Mouse (Mus musculus): ENCODE data around the gene Entpd3. TPM values are rescaled to one million over a fixed set of nuclear protein-coding genes. Genes with fewer than 3 reads are reported as not detected.

The Entpd3 gene
- total RNA-seq, 2 experiments from 2014 or later: 0.04 to 0.11 TPM

GRCm38 (mm10) chr9:120577706-120578405 is 38.2 kb downstream of the Entpd3 start:
- ATAC-seq (ENCODE audit: poor library complexity, severe bottlenecking): no peak

DNA sequence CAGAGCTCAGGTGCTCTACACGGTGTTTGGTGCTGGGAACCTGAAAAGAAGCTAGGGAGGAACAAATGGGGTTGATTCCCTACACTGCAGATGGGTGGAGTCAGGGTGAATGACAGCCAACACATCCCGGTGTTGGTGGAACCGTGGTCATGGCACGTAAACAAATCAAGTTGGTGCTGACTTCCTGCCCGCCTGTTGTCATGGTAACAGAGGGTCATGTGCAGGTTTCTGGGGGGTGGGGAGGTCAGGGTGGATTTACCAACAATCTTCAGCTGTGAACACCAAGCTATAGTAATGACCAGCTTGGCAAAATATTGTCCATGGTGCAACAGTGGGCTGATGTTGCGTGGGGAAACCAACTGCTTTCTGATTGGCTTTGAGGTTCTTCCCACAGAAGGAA is 39.1 kb downstream of the Entpd3 start:
- ATAC-seq (ENCODE audit: poor library complexity, severe bottlenecking): no peak

DNA sequence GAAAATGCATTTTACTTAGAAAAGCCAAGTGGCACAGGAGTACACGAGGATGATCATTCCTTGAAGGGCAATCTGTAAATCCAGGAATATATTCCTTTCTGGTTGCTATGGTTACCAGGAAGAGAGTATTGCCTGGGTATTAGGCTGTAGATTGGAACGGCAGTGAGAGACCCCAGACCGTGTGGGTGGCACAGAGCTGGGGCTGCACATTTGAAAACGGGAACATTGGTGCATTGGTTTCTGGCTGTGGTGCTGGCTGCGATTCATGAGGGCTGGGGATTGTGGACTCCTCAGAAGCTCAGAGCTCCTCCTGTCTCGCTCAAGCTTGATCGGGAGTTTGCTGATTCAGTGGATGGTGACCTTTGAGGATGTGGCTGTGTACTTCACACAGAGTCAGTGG is 40.2 kb downstream of the Entpd3 start:
- no peak for ATAC-seq (ENCODE audit: poor library complexity, severe bottlenecking)

DNA sequence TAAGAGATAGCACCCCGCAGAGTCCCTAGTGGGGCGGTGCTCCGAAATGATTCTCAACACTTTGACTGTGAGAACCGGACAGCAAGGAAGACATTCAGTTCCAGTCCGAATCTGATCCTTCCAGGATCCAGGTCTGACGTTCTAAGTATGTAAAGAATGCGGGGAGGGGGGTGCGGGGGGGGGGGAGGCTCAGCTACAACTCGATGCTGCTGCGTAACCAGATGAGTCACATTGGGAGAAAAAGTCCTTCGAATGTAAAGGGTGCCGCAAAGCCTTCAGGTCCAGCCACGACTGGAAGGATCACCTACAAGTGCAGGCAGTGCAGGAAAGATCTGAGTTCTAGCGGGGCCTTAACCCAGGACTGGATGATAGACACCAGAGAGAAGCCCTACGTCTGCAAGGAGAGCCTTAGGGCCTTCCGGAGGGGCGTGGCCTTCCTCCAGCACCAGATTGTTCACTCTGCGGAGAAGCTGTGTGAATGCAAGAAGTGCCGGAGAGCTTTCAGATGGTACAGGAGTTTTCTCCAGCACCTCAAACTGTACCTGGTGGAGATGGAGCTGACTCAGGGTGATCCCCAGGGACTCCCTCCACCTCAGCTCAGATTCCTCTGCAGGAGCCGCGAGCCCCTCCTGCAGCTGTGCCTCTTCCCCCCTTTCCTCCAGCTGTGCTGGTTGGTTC is 42.5 kb downstream of the Entpd3 start:
- ATAC-seq (ENCODE audit: poor library complexity, severe bottlenecking): peak; percentile 47

DNA sequence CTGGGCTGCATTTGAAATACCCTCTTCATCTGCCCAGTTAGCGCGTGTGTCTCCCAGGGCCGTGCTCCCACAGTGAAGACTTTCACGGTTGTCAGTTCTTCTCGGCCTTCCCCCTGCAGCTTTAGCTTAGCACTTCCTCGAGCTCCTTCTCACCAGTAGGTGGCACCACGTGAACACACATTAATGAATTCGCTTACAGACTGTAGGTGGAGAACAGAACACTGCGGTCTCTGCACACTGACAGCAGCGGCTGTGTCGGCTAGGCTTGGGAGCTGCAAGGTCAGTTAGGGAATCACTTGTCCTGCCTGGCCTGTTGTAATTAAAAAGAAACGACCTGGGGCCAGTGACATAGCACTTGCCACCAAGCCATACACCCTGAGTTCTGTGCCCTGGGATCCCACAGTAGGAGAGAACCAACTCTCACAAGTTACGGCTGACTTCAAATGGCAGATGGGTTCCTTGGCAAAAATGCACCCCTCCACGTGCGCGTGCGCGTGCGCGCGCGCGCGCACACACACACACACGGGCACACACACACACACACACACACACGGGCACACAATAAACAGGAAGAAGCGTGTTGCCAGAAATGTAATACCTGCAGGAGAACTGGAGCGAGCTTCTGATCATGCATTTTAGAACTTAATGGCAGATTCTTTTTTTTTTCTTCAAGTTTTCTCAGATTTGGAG is 43.1 kb downstream of the Entpd3 start:
- ATAC-seq (ENCODE audit: poor library complexity, severe bottlenecking): peak; percentile 90

DNA sequence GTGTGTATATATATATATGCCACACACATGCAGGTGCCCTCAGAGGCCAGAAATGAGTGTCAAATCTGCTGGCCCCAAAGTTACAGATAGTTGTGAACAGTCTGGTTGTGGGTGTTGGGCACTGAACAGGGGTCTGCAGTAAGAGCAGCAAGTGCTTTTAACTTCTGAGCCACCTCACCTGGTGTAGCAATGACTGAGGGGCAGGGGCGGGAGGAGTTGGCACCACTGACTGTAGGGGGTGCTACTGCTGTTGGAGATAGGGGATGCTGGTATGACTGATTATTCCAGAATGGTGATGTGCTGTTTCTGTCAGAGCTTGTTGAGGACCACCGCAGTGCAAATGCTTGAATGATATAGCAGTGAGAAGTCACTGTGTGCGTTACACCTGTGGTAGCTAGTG is 43.7 kb downstream of the Entpd3 start:
- ATAC-seq (ENCODE audit: poor library complexity, severe bottlenecking): no peak

DNA sequence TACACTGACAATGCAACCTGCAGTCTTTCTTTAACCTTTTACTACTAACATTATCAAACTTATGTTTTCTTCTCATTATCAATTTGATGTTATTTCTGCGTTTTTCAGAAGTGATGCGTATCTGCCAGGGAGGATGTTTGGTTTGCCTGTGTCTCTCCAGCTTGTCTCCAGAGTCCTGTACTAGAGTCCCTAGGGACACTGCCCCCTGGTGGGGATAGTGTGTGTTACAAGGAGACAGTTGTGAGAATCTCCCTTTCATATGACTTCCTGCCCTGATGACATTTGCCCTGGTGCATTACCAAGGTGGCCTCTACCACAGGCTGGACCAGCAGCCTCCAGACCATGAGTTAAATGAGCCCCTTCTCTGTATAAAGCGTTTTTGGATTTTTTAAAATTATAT is 46.9 kb downstream of the Entpd3 start:
- peak; percentile 58 for ATAC-seq (ENCODE audit: poor library complexity, severe bottlenecking)

DNA sequence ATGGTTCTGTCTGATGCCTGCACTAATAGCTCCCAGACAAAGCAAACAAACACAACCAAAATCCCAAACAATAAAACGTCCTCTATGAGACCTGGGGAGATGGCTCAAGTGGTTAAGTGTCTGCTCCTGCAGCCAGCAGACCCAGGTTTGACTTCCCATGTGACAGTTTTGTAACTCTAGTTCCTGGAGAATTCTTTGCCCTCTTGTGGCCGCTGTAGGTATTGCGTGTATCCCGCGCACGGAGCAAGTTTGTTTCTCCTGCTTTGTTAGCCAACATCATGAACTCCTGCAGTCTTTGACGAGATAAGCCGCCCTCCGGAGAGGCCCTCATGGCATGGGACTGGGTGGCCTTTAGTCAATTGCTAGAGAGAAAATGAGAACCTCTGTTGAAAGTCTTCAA is 51.9 kb downstream of the Entpd3 start:
- peak; percentile 78 for ATAC-seq (ENCODE audit: poor library complexity, severe bottlenecking)

GRCm38 (mm10) chr9:120593383-120594101 is 53.9 kb downstream of the Entpd3 start:
- ATAC-seq (ENCODE audit: poor library complexity, severe bottlenecking): no peak

- ATAC-seq (ENCODE audit: poor library complexity, severe bottlenecking): no peak
Measured at GRCm38 (mm10) chr9:120594839-120595238, 55.2 kb downstream of the Entpd3 start.

DNA sequence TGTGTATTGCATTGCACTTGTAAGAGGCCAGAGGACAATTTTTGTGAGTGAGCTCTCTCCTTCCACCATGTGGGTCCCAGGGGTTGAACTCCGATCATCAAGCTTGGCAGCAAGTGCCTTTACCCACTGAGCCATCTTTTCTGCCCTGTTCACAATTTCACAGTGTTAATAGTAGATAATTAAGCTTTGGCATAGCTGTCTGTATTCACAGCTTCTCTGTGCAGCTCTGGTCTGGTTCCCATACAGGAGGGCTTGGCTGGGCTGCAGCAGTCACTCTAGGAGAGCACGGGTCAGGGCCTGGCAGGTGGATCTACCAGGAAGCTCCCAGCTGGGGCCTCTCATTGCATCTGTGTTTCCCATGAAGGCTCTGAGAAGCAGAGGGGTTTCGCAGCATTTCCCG is 55.7 kb downstream of the Entpd3 start:
- ATAC-seq (ENCODE audit: poor library complexity, severe bottlenecking): no peak

DNA sequence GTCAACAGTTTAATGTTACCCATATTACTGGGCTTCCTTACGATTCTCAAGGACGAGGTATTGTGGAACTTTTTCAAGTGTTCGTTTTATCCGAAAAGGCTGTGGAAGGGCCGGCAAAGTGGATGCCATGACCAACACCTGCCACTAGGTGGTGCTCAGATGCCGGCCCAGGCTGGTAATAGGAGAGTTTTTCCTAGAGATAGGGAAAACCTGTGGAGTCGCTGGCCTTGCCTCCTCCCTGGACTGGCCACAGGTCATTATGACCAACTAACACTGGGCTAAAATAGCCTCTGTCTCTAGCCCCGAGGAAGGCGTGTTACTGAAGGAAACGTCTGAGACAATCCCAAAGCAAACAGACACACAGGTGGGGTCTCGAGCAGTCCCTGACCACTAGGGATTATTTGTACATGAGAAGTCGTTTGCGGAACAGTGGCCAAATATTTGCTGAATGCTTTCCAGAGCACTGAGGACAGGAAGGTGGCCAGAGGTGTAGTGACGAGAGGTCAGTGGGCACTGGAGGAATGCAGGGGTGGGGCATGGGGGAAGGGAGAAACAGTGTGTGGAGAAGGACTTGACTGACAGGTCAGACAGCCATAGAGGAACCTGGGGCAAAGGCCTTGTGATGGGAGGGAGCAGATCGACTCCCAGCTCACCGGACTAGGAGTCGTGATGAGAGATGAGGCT is 62.0 kb downstream of the Entpd3 start:
- ATAC-seq (ENCODE audit: poor library complexity, severe bottlenecking): peak; percentile 87

DNA sequence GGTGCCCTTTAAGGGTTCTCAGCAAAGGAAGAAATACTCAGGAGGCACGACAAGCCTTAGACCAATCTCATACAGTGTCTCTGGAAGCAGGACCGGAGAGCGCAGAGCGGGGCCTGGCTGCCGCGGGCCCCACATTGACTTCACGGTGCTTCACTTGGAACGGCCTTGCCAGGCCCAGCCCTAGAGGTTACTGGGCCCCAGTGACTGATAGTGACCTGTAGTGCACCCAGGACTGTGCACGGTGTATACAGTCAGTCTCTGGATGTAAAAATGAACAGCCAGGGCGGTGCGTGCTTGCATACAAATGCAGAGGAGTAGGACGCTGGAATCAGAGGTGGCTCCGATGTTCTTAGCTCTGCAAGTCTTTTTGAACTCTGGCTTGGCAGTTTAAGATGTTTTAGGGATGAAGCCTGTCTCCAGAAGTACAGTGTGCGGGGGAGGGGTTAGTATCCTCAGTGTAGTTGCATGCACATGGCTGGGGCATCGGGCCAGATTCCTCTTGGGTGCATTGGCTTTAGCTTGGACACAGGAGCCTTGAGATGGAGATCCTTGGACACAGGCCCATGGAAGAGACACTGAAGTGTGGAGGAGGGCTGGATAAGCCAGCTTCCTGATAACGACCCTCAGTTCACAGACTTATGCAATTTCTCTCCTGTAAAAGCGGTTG is 62.7 kb downstream of the Entpd3 start:
- peak; percentile 11; the same call in 1 of the 2 replicates for ATAC-seq (ENCODE audit: poor library complexity, severe bottlenecking)

DNA sequence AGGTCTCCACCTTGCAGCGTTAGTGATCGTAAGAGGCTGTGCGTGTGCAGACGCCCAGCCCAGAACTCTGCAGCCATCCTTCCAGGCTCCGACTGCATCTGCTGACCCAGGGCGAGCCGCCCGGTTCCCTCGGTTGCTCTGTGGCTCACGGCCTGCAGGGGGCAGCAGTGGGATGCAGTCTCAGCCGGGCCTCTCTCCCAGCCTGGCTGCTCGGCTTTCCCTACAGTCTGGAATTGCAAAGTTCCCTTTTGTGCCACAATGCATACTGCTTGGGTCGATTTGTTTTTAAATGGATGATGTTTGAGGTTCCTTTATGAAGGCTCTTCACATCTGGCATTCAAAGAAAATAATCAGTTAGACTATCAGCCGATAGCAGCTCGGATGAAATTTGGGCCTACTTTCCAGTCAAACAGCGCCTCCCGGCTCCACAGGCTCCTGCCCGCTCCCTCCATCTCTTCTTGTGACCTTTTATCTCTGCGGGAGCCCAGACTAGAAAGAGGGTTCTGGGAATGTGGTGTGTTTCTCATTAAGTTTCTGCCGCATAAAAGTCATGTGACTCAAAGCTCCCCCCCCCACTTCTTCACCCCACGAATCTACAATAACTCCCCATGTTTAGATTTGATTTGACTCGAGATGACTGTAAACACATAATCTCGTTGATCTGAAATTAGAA is 63.4 kb downstream of the Entpd3 start:
- ATAC-seq (ENCODE audit: poor library complexity, severe bottlenecking): peak; percentile 89

DNA sequence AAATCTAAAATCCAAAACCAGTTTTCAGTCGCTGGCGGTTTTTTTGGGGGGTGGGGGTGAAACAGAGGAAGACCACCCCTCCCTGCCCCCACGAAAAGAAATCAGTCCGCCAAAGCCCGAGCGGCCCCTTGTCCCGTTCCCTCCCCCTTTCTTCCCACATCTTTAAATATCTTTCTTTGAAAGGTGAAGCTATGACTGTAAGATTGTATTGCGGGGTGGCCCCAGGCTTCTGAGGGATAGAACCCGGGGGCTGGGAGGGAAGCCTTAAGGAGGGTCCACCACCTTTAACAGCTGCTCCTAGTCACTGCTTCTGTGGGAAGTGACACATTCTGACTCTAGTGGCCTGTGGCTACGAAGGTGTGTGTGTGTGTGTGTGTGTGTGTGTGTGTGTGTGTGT is 63.9 kb downstream of the Entpd3 start:
- ATAC-seq (ENCODE audit: poor library complexity, severe bottlenecking): no peak

DNA sequence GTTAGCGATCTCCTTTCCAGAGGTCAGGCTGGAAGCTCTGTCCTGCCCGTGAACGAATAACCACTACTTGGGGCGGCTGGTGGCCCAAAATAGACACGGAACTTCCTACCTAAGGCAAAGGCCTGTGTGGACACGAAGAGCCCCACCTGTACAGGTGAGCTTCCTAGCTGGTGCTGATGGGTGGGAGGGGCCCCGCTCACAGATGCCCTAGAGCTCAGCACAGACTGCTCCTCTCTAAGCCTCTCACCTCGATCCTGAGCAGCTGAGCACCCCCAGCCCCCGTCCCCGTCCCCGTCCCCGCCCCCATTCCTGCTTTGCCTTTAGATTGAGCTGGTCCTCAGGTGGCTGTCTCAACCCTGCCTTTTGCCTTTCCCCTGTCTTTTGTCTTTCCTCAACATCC is 64.3 kb downstream of the Entpd3 start:
- no peak for ATAC-seq (ENCODE audit: poor library complexity, severe bottlenecking)

DNA sequence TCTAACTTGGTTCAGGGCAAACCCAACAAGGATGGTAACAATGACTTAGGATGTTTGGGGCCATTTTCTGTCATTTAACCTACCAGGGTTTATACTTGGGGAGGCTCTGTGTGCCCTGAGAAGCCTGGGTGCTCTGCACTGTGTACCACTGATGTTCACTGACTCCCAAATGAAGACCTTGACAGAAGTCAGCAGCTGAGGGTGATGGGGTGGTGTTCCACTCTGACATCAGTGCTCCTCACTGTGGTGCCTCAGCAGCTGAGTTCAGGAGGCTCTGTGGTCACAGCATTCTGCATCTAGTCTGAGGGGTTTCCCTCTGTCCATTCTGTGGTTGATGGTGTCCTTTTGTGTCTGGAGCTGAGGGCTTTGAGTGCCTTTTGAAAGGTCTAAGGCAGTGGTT is 71.4 kb downstream of the Entpd3 start:
- ATAC-seq (ENCODE audit: poor library complexity, severe bottlenecking): no peak

- ATAC-seq (ENCODE audit: poor library complexity, severe bottlenecking): no peak
Measured at GRCm38 (mm10) chr9:120614059-120614458, 74.4 kb downstream of the Entpd3 start.
